Mouse (Mus musculus): ENCODE data around the gene Zdhhc22.

Zdhhc22 gene

DNA sequence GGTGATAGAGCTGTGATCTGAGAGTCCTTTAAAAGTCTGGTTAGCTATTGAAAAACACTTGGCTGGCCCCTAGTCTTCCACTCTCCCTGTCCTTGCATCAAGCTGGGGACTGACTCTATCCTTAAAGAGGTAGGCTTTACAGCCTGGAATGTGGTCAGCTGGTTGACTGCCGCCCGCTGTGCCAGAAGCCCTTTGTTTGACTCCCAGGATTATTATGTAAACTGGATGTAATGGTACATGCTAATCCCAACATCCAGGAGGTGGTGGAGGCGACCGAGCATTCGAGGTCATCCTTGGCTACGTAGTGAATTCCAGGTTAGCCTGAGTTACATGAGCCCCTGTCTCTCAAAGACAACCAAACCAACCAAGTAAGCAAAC, 57.7 kb downstream of the Zdhhc22 start:
- no peak for DNase-seq

DNA sequence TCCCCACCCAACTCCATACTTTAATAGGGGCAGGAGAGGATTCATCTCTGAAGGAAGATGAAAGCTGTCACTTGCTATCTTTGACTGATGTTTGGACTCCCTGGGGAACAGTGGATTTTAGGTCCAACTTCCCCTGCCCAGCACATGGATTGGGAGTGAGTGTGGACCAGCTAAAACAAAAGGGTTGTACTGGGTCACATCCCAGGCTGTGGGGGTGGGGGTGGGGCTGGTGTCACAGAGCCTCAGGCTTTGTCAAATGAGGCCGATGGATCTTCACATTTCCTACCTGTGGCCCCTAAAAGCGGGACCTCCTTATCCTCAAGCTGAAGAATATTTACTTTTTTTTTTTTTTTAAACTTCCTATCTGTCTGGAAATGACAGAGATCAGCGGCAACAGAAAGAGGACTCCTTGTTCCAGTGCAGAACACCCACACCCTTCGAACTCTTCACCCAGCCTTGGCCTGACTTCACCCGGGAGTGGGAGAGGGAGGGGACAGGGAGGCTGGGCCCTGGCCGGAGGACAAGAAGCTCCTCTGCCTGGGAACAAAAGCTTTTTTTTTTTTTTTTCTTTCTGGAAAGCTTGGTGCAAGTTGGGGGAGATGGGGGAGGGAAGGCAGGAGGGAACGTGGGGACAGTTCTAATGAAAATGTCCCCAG, 58.2 kb downstream of the Zdhhc22 start:
- no peak for DNase-seq

DNA sequence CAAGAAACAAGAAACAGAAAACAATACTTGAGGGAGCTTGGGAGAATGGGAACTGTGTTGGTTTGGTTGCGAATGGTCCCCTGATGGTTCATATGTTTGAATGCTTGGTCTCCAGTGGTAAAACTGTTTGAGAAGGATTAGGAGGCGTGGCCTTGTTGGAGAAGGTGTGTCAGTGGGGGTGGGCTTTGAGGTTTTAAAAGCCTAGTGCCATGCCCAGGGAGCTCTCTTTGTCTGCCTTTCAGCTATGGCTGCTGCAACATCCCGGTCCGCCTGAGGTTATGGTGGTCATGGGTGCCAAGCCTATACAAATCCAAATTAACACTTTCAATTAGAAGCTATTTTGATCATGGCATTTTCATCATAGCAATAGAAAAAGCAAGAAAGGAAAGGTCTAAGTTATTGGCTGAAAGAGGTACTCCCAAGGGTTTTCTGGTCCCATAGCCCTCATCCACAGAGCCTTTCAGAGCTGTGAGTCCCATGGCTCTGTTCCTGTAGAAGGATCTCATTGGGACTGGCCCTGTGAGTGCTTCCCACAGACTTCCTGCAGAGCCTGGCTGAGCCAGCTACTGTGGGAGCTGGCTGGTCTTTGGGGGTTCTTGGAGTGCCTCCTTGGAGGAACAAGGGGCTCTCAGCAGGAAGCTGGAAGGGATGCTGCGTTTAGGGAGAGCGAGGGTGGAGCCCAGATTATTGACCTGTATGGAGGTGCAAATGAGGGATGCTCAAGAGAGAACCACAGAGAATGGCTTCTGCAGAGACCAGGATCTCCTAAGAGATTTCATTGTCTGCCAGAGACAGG, 59.1 kb downstream of the Zdhhc22 start:
- DNase-seq = no peak
